Mouse (Mus musculus): ENCODE data around the gene Bcl9l. TPM values are rescaled to one million over a fixed set of nuclear protein-coding genes. Genes with fewer than 3 reads are reported as not detected.
A peak's percentile ranks its signal among the peaks of the same experiment; 100 is the strongest.

Gene Bcl9l
- total RNA-seq (2012; rRNA removed) (0.58 and 0.78 TPM in 2 replicates), polyA plus RNA-seq (2012; ENCODE audit: insufficient read depth in 1 of 2, insufficient read length in 2 of 2, low read depth in 1 of 2, low replicate concordance in 2 of 2, missing spikeins in 1 of 2) (1 to 10 TPM in 1 of 2 experiments, not detected in 1; 5.1 TPM)

DNA sequence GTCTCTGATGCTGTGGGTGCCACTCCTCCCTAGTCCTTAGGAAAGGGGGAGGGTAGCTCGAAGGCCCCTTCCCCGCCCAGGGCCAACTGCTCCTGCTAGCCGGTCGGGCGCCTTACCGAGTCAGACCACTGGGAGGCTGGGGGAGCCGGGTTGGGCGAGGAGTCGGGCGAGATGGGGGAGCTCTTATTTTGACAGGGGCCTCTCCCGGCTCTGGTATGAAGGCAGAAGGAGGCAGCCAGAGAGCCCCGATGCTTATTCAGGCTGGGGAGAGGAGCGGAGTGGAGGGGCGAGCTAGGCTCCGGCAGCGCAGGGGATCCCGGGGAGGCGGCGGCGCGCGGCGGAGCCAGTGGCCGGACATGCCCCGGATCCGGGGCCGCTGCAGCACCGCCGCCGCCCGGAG is at the start of gene Bcl9l:
Gene Bcl9l, plus strand, starts transcription at position 274 of the 400 bp plus-strand sequence.
- peaks cover 4% of the 10 kb centered on the region; the same call in 1 of the 2 replicates for H3K79me2 ChIP-seq (ENCODE audit: control insufficient read depth, insufficient read depth, low read length, poor library complexity)
- peak; percentile 91 for DNase-seq (ENCODE audit: low read depth, low spot score)
- H3K9me3 ChIP-seq (replicated peaks; ENCODE audit: insufficient read depth, low read length), result no peaks in the 10 kb centered on the region
- peak within 1 kb of the TSS; percentile 74 for H3K9ac ChIP-seq (ENCODE audit: control insufficient read depth, low read depth, low read length, poor library complexity, severe bottlenecking)
- peak within 1 kb of the TSS; percentile 85 to 90 for H3K4me3 ChIP-seq (ENCODE audit: control insufficient read depth in 1 of 2, insufficient read depth in 1 of 2, low read depth in 2 of 2, low read length in 2 of 2)
- H3K27me3 ChIP-seq (ENCODE audit: control insufficient read depth in 1 of 2, insufficient read depth in 2 of 2, low read length in 2 of 2), result no peaks in the 10 kb centered on the region
- H3K36me3 ChIP-seq (ENCODE audit: control insufficient read depth in 1 of 2, insufficient read depth in 2 of 2, low read length in 2 of 2), result no peaks in the 10 kb centered on the region
- H3K4me1 ChIP-seq (ENCODE audit: control insufficient read depth in 1 of 2, insufficient read depth in 2 of 2, low read length in 2 of 2), result peaks cover 2 to 3% of the 10 kb centered on the region in 2 experiments; a peak in 1 of 4 replicates
- H3K27ac ChIP-seq (ENCODE audit: control insufficient read depth, low read depth, low read length), result no peak within 1 kb of the TSS
- TF ChIP-seq ZC3H11A (IDR thresholded peaks at IDR 0.05; ENCODE audit: low read depth, low read length), result no peak
- TF ChIP-seq TCF12 (IDR thresholded peaks at IDR 0.05; ENCODE audit: low read depth, low read length), result peak; percentile 23; the same call in 1 of the 2 replicates
- TF ChIP-seq RAD21 (IDR thresholded peaks at IDR 0.05; ENCODE audit: low read depth, low read length), result no peak; the same call in 1 of the 2 replicates
- TF ChIP-seq MXI1 (IDR thresholded peaks at IDR 0.05; ENCODE audit: low read depth, low read length), result no peak; the same call in 1 of the 2 replicates
- TF ChIP-seq ZMIZ1 (IDR thresholded peaks at IDR 0.05; ENCODE audit: low read depth, low read length), result no peak
- TF ChIP-seq GATA1 (IDR thresholded peaks at IDR 0.05; ENCODE audit: low read depth, low read length), result no peak
- TF ChIP-seq NRF1 (IDR thresholded peaks at IDR 0.05; ENCODE audit: insufficient read depth, low read depth, low read length, poor library complexity, severe bottlenecking), result no peak
- no peak for TF ChIP-seq MAX (IDR thresholded peaks at IDR 0.05; ENCODE audit: low read length)
- TF ChIP-seq USF2 (IDR thresholded peaks at IDR 0.05; ENCODE audit: borderline replicate concordance in 1 of 2, insufficient read depth in 1 of 2, low read depth in 1 of 2, low read length in 2 of 2), result no peak
- TF ChIP-seq POLR2AphosphoS2 (IDR thresholded peaks at IDR 0.05; ENCODE audit: low read length), result no peak
- no peak for TF ChIP-seq MAFK (IDR thresholded peaks at IDR 0.05; ENCODE audit: borderline replicate concordance, low read depth, low read length)
- no peak for TF ChIP-seq RCOR1 (IDR thresholded peaks at IDR 0.05; ENCODE audit: low read depth, low read length)
- TF ChIP-seq MAZ (IDR thresholded peaks at IDR 0.05; ENCODE audit: low read depth, low read length), result peak; percentile 75; the same call in 1 of the 2 replicates
- no peak for TF ChIP-seq POLR2AphosphoS5 (IDR thresholded peaks at IDR 0.05; ENCODE audit: borderline replicate concordance, low read depth, low read length)
- no peak for TF ChIP-seq JUND (IDR thresholded peaks at IDR 0.05; ENCODE audit: low read depth, low read length)
- TF ChIP-seq POLR2A (IDR thresholded peaks at IDR 0.05; ENCODE audit: control insufficient read depth in 1 of 2, insufficient read depth in 1 of 2, low read depth in 1 of 2, low read length in 2 of 2, poor library complexity in 1 of 2), result peak in 1 of 2 experiments; percentile 47; a peak in 2 of 4 replicates
- no peak for TF ChIP-seq MYB (IDR thresholded peaks at IDR 0.05; ENCODE audit: low read depth, low read length)
- no peak for TF ChIP-seq BHLHE40 (IDR thresholded peaks at IDR 0.05; ENCODE audit: borderline replicate concordance, low read depth, low read length)
- TF ChIP-seq ETS1 (IDR thresholded peaks at IDR 0.05; ENCODE audit: low read depth, low read length), result peak; percentile 43
- TF ChIP-seq ELF1 (IDR thresholded peaks at IDR 0.05; ENCODE audit: low read depth, low read length), result no peak
- no peak for TF ChIP-seq EP300 (IDR thresholded peaks at IDR 0.05; ENCODE audit: low read depth in 1 of 2, low read length in 2 of 2)
- TF ChIP-seq UBTF (IDR thresholded peaks at IDR 0.05; ENCODE audit: borderline replicate concordance, insufficient read depth, low read depth, low read length), result peak; percentile 91; the same call in 1 of the 2 replicates
- no peak for TF ChIP-seq CHD1 (IDR thresholded peaks at IDR 0.05; ENCODE audit: low read depth, low read length)
- peak in 2 of 3 experiments; percentile 58 to 60; a peak in 5 of 6 replicates for TF ChIP-seq CTCF (IDR thresholded peaks at IDR 0.05 in 2 of 3, conservative IDR thresholded peaks at IDR 0.05 in 1 of 3; ENCODE audit: control insufficient read depth in 1 of 3, insufficient read depth in 1 of 3, low read depth in 2 of 3, low read length in 3 of 3, poor library complexity in 1 of 3, severe bottlenecking in 1 of 3)
- peak; percentile 48 for TF ChIP-seq SMC3 (IDR thresholded peaks at IDR 0.05; ENCODE audit: low read depth, low read length)
- peak; percentile 89 for TF ChIP-seq SIN3A (IDR thresholded peaks at IDR 0.05; ENCODE audit: low read length)
- TF ChIP-seq ZNF384 (IDR thresholded peaks at IDR 0.05; ENCODE audit: low read depth, low read length), result no peak
- peak; percentile 71 for TF ChIP-seq HCFC1 (IDR thresholded peaks at IDR 0.05; ENCODE audit: low read depth, low read length)
- no peak for TF ChIP-seq GABPA (IDR thresholded peaks at IDR 0.05; ENCODE audit: low read depth, low read length)
- TF ChIP-seq MEF2A (IDR thresholded peaks at IDR 0.05; ENCODE audit: extremely low read depth, insufficient replicate concordance, low read depth, low read length, poor library complexity, severe bottlenecking), result no peak
- TF ChIP-seq MYC (IDR thresholded peaks at IDR 0.05; ENCODE audit: low read depth, low read length), result no peak
- TF ChIP-seq TAL1 (IDR thresholded peaks at IDR 0.05; ENCODE audit: low read length), result no peak
- no peak for TF ChIP-seq KAT2A (conservative IDR thresholded peaks at IDR 0.05; ENCODE audit: low read depth, low read length)
- TF ChIP-seq CHD2 (IDR thresholded peaks at IDR 0.05; ENCODE audit: low read length), result no peak
- peak; percentile 33 for TF ChIP-seq NELFE (IDR thresholded peaks at IDR 0.05; ENCODE audit: low read depth, low read length)
- no peak for TF ChIP-seq USF1 (IDR thresholded peaks at IDR 0.05; ENCODE audit: low read depth, low read length)
- TF ChIP-seq ZKSCAN1 (IDR thresholded peaks at IDR 0.05; ENCODE audit: low read depth, low read length), result no peak
